Mouse (Mus musculus) kidney, postnatal 10 days (tissue): ENCODE measurements around the gene Dlgap3.
A peak's percentile ranks its signal among the peaks of the same experiment; 100 is the strongest.

ENCODE experiments used
- DNase-seq: peaks from one replicate; pipeline ENCODE4 v3.0.0; 2021; ENCODE audit warnings: mixed read lengths

Gene Dlgap3

DNA sequence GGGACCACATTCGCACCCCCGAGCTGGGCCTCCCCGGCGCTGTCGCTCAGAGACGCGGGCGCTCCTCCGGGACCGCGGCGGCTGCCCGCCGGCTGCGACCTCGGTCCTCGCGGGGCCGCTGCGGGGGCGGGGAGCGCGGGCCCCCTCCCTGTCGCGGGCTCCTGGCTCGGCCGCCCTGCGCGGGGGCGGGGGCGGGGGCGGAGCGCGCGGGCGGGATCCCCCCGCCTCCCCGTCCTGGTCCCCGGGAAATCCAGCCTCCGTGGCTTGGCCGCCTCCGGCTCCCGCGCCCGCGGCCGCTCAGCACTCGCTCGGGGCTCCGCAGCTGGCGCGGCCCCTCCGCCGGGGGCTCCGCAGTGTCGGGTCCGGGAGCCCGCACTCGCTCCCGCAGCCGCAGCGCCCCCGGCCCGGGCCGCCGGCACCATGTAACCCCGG lies at the start of gene Dlgap3:
Gene Dlgap3, plus strand, starts transcription at position 291 of the 432 bp plus-strand sequence.
- peak; percentile 58 for DNase-seq

DNA sequence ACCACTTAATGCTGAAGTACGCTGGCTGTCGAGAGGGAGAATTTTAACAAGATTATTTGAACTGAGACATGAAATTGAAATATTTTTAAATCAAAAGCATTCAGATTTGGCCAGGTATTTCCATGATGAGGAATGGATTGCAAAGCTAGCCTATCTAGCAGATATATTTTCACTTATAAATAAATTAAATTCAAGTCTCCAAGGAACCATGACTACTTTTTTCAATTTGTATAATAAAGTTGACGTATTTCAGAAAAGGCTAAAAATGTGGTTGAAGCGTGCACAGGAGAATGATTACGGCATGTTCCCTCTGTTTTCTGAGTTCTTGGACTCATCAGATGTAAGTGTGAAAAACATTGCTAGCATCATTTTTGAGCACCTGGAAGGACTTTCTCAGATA lies 45.6 kb upstream of the Dlgap3 start, which contains the start of gene Tmem35b:
Gene Tmem35b, plus strand, starts transcription at position 301 of the 400 bp plus-strand sequence.
- DNase-seq: no peak

DNA sequence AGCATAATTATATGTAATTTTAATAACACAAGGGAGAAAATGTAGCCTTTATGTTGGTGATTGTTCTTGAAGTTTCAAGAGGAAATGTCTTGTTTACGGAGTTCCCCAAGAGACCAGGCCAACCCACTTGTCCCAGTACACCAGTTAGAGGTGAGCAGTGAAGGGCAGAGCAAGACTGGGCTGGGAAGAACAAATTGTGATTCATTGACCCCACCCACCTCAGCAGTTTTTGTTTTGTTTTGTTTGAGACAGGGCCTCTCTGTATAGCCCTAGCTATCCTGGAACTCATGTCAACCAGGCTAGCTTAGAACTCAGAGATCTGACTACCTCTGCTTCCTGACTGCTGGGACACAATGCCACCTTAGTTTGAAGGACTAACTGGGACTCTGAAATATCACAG lies 44.7 kb upstream of the Dlgap3 start:
- no peak for DNase-seq

DNA sequence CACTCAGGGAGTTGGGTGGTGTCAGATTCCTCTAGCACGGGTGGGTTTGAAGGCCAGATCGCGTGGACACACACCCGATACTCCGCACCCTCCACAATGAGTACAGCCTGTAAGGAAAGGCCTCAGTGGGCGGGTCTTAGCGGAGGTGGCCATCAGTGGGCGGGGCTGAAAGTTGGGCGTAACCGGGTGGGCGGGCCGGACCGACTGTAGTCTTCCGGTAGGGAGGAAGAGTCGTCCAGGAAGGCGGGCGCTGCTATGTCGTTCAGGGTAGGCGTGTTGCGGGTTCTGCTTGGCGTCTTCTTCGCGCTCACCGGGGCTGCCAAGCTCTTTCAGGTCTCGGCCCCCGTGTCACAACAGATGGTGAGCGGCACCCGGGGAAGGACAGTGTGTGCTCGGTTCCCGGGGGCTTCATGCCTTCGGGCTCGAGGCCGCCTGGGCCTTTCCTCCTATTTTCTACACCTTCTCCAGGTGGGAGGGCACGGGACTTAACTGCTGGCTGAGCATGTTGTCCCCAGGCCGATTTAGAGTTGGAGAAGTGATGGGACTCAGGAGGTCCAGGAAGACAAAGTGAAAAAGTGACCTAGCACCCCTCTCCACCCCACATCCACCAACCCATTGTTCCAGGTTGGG lies 43.1 kb upstream of the Dlgap3 start:
- DNase-seq: peak; percentile 96

DNA sequence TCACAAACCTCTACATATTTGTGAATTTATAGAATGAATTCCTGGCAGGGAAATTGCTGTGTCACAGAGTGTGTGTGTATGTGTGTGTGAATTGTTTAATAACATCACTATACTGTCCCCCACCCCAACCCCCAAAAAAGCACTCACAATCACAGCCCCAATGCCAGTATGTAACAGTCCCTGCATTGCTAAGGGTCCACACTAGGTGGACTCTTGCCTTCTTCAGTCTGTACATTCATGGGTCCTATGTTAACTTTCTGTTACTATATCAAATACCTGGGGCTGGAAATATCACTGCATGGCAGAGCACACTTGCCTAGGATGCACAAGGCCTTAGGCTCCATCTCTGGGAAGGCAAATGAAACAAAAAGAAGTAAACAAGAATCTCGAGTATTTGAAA lies 34.3 kb upstream of the Dlgap3 start:
- DNase-seq: no peak

DNA sequence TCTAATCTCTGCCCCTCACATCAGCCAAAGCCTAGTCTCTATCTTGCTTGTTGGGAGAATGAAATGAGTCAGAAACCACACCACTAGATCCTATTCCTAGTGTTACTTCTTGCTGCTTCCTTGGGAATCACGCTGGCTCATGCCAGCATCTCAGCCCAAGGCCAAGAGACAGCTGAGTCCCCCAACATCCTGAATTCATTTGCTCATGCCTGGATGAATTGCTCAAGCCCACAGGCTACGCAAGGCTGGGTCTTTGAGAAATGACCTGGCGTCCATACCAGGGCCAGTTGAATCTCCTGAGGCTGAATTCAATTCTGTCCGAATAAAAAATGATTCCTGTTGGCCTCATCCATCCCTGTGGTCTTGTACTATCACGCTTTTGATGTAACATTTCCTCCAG lies 31.4 kb upstream of the Dlgap3 start:
- DNase-seq: no peak

DNA sequence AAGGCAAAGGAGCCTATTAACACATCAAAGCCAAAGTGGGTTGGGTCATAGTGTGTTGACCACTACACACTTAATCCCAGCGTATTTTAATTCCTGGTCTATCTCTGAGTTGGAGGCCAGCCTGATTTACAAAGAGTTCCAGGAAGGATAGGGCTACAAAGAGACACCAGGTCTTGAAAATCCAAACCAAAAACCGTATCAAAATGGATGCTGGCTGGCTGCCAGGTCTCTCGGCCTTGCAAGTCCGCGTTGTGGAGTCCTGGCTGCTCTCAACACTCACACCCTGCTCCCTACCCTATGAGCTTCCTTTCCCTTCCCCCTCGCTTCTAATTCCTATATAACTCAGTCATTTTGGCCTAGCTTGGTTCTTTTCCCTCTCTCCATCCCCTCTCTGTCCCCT lies 30.5 kb upstream of the Dlgap3 start:
- DNase-seq: peak; percentile 39

DNA sequence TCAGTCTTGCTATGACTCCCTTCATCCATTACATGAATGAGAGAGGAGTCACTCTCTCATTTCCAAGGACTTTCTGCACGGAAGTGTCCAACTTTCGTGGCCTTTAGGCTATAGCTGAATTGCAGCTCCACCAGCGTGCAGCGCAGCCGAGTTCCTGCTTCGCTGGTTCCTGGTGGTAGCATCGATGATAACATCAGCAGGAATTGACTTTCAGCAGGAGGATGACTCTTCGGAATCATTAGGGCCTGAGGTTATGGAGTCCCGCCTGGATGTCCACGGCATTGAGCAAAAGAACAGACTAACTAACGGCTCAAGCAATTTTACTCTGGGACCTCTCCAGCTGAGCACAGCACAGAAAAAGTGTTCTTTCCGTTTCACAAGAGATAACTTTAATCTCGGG lies 19.0 kb upstream of the Dlgap3 start:
- DNase-seq: no peak

DNA sequence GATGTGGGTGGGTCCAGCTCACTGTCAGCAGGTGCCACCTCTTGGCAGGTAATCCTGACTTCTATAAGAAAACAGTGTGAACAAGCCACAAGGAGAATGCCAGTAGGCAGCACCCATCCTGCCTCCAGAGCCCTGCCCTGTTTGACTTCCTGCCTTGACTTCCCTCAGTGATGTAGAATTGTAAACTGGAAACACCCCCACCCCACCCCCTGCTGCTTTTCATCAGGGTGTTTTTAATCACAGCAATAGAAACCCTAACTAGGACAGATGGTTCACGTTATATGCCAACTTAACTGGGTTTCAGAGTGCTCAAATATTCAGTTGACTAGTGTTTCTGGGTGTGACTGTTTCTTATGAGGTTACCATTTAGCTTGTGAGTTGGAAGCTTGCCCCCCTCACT lies 15.7 kb upstream of the Dlgap3 start:
- DNase-seq: no peak

DNA sequence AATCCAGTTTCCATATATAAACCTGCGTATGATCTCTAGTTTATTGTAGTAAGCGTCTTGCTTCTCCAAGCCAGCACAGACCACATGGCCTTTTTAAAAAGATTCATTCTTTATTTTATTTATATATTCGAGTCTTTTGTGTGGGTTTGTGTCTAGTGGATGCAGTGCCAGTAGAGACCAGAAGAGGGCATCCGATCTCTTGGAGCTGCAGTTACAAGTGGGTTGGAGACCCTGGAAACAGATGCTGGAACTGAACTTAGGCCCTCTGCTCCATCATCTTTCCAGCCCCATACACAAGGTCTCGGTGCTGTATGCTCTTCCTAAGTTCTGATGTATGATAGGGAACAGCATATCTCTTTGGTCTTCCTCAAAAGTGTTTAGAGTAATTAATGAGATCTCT lies 13.2 kb upstream of the Dlgap3 start:
- DNase-seq: no peak

DNA sequence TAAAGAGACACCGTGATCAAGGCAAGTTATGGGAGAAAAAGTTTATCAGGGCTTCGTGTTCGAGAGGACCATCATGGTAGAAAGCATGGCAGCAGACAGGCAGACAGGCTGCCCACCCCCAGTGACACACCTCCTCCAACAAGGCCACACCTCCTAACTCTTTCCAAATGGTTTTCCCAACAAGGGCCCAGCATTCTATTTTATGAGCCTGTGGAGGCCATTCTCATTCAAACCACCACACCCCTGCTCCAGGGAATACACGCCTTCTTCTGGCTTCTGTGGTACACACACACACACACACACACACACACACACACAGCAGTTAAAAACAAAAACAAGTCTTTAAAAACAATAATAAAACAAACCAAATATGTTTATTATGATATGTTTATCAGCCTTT lies 11.3 kb upstream of the Dlgap3 start:
- DNase-seq: no peak

DNA sequence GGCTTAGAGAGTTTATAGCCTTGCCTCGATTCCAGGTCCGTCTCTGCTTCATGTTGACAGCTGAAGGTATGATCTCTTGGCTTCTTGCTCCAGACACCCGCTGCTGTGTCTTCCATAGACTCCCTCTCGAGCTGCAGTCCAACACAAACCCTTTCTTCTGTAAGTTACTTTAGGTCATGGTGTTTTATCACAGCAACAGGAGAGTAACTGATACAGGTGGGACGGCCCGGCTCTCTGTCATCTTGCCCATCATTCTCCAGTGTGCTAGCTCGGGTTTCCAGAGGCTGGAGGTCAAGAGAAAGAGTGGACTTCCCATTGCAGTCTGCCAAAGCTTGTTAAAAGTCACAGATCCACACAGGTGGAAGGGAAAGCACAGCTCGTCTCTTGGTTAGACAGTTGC lies 5.1 kb upstream of the Dlgap3 start:
- no peak for DNase-seq

DNA sequence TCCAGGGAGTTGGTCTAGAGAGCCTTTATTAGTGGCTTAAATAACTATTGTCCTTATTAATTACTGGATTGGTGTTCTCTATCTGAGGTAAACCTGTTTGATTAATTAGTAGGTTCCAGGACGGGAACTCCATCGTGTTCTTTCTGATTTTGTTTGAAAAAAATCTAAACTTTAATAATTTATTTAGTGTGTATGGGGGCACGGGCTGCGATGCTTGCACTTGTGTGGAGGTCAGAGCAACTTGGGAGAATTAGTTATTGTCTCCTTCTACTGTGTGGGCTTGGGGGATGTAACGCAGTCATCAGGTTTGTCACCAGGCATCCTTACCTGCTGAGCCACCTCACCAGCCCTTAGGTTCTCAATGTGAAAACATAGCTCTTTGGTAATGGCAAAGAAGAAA lies 1.9 kb upstream of the Dlgap3 start:
- DNase-seq: no peak

DNA sequence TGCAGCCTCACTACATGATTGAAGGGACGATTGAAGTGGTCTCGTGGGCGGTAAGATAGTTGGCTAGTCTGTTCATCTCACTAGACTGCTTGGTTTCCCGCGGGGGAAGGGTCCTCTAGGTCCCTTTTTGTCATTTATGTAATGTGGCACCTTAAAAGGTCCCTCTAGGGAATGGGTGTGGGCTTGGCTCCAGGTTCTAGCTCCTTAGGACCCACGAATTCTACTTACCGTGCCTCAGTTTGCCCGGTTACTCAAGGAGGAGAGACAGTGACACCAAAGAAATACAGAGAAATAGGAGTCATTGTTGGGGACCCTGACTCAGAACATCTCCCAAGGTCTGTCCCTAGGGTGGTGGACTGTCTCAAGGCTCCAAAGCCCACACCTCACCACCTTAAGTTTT lies 1.3 kb upstream of the Dlgap3 start:
- DNase-seq: no peak

DNA sequence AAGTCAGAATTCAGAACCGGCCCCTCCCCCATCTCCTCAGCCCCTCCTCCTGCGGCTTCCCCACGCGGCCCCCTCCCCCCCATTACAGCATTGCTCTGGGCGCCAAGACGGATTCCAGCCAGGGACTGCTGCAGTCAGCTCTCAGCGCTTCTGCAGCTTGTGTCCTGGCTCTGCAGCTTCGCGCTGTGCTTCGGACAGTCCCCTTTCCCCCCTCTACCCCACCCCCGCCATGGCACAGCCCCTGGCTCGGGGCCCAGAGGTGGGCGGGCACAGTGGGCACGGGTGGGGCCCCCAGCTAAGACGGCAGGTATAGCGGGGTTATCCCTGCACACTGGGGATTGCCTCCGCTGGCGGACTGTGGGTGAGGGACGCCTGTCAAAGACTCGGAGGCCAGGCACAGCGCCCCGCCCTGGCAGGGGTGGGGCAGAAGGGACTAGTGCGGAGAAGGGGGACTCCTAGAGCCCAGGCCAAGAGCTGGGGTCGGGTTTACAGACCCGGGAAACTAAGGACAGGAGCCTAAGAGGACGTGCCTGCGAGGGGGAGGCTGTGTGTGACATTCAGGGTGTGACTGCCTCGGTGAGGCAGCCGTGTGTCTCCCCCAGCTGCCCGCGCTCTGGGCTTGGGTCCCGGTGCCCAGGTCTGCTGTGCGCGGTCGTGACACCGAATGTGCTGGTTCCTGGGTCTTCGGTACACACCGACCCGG lies 642 bp upstream of the Dlgap3 start:
- DNase-seq: peak; percentile 41

DNA sequence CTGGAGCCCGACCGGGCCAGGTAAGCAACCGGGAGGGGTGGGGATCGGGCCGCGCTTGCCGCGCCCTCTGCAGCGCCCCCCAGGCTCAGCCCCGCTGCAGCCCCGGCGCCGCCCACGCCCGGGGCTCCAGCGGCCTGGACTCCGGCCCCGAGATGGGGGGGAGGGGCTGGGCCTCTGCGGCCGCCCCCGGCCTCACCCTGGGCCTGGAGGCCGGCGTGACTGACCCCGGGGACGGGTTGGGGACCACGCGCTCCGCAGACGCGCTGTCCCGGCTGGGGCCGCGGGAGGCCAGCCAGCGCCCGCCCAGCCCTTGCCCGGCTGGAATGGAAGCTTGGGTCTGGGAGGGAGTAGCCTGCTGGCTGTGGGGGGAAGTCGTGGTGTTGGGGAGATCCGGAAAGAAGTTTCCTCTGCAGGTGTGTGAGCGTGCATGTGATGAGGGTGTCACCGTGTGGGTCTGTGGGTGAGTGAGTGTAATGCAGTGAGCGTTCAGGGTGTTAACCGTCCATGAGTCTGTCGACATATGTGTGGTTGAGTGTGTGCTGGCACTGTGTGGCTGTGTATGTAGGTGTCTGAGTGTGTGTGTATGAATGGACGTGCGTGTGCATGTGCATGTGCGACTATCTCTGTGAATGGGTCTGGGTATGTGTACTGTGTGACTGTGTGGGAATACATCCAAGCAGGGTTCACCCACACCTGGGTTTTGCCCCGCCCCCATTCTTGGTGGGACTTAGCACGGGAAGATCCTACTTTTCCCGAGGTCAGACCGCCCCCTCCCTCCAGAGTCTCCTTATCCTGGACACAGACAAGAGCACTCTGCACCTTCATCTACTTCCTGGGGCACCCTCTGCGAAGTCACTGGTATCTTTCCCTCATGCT lies 580 bp downstream of the Dlgap3 start:
- peak; percentile 28 for DNase-seq

DNA sequence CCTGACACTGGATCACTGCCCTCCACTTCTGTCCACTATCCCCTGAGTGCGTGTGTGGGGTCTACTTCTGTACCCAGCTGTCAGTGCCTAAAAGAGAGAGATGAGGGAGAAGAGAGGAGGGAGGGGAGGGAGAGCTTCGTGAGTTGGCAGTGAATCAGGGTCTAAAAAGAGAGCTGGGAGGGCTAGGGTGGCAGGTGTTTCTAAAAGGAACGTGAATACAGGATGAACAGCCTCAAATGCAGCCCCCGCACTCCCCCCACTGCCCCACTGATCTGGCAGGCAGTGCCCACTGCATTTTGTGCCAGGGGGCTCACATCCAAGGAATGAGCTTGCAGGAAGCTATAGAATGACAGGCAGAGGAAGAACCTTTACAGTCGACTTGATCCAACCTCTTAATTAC lies 1.9 kb downstream of the Dlgap3 start:
- no peak for DNase-seq

DNA sequence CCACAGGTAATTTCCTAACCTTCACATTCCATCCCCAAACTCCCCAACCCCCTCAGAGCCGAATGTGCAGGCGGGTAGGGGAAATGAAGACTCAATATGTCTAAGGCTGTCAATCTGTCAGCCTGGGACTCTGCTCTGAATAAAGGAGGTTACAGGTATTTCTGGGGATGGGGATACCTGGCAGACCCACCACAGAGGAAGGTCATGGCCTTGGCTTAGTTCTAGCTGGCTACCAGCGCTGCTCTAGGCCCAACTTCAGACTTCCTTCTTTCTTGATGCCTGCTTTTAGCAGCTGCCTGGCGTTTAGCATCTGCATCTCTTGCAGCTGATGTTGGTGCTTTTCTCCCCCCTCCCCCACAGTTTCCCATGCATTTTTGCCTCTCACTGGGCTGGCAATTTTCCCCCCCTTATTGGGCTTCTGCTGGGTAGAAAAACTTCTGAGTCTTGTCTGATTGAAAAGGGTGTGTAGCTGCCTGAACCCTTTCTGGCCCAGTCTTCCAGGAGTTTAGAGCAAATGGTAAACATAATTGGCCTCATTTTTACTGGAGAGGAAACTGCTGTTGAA lies 2.4 kb downstream of the Dlgap3 start:
- DNase-seq: no peak

DNA sequence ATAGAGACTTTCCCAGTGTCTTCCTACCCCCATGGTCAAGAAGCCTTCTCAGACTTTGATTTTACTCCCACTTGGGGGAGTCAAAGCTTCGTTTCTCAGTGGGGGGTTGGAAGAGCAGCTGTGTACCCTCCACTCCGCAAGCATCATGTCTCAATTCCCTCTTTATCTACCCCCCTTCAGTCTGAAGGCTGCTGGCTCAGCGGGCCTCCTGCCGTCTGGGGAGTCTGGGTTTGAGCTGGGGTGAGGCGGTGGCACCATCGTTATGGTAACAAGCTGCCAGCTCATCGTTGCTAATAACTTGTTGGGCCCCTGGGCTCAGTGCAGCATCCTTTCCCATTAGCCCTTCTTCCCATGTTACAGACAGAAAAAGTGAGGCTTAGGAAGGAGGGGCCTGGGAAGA lies 3.1 kb downstream of the Dlgap3 start:
- DNase-seq: no peak

DNA sequence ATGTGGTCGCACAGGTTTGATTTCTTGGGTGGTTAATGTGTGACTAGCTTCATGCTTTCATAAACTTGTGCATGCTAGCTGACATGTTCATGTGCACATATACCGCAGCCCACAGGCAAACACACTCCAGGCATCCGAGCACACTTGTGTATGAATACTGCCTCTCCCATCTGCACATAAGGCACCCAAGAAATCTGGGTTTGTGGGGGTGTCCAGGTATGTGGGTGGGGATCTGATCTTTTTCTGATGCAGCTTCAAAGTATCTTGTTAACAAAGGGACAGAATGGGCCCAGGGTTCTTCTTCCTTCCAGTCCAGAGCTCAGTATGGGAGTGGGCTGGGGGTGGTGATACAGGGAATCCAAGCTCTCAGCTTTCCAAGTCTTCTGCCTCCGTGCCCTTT lies 3.6 kb downstream of the Dlgap3 start:
- DNase-seq: no peak

DNA sequence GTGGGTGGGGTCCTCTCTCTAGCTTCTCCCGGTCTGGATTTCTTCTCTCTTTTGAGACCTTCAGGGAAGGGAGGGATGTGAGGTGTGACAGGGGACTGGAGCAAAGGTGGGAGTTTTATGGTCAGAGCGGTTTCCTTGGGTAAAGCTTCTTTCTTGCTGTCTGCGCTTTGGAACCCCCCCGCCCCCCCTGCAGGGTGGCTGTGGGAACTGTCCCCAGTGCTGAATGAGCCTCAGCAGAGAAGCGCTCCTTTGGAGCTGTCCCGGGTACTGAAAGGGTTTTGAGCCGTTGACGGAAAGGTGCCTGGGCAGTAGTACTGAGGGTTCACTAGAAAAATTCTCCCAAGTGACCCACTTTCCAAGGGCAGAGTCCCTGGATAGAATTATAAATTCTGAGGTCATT lies 4.5 kb downstream of the Dlgap3 start:
- peak; percentile 89 for DNase-seq

DNA sequence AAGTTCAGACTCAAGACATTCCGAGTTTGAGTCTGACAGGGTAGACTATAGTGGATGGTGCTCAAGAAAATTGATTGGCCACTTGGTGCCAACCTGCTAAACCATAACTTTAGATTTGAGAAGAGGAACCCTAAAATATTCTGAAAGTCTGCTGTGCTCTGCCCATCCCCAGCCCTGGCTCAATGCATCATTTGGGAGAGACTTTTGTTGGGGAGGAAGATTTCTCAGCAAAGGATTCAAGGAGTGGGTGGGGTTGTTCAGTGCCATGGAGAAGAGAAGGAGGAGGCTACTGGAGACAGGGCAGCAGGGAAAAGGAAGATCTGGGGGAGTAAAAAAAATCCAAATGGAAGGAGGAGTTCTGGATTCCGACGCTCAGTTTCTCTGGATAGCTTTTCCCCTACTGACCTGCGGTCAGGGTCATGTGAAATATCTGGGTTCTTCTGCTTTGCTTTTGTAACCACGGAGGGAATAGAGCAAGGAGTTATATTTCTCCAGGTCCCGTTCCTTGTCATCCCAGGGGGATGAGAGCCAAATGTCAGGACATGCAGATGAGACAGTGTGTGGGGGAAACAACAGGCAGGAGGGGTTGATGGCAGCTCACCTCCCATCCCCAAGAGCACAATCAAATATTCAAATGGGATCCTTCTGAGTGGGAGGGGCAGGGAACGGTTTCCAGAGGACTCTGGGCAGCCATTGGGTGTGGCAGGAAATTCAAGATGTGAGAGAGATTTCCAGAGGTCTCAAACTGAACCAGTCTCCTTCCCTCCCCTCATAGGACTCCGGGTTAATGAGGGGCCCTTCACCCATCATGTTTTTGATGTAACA lies 5.3 kb downstream of the Dlgap3 start:
- DNase-seq: no peak

DNA sequence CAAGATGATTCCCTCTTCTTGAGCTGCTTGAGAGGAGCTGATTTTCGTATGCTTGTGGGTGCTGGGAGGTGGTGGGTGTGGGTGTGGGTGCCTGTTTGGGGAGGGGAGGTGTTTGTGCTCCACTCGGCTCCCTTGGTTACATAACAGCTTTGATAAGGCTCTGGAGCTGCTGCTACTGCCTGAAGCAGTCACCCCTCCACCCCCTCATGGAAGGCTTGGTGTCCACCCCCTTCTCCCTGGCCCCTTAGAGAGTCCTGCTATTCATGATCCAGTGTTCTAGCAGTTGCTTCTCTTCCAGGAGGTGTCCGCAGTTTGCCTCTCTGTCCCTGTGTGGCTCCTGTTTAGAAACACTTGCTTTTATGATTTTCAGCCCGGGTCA lies 5.9 kb downstream of the Dlgap3 start:
- DNase-seq: no peak
